Comparison of ENCODE assay signal across 9 mouse cellular contexts in genomic region chr11:60478121-60478520, GRCm38 (mm10). TPM values are rescaled to one million over a fixed set of nuclear protein-coding genes. Genes with fewer than 3 reads are reported as not detected.
DNase-seq lines count a peak whose midpoint lies in the region; ATAC-seq lines count a peak whose summit lies in the region.
"Had no signal": no experiment of that assay in that cellular context is flagged by ENCODE, and none has a peak within 500 bp of the region (broad histone marks: within the 10 kb centered on the region; RNA-seq: fewer than 3 reads in every experiment).

No protein-coding gene starts in this region.

- peak overlapping the region; percentile 52 for H3K4me2 ChIP-seq in heart, embryonic 16.5 days (ENCODE audit: low read depth, low read length)
- H3K4me2 ChIP-seq in embryonic facial prominence, embryonic 14.5 days (ENCODE audit: low read depth, low read length) = peak overlapping the region; percentile 31; the same call in 1 of the 2 replicates
- peak overlapping the region; percentile 49 for H3K4me2 ChIP-seq in lung, embryonic 15.5 days
- no peak overlapping the region for H3K4me2 ChIP-seq in midbrain, embryonic 15.5 days

- H3K4me1 ChIP-seq in heart, embryonic 16.5 days (ENCODE audit: control insufficient read depth, insufficient read depth, low read length) = 0 out of 2 replicates have a peak, but pooled peaks cover 3% of the 10 kb centered on the region
- no peaks in the 10 kb centered on the region for H3K4me1 ChIP-seq in embryonic facial prominence, embryonic 14.5 days (ENCODE audit: control insufficient read depth, insufficient read depth, low read length)
- no peaks in the 10 kb centered on the region for H3K4me1 ChIP-seq in lung, embryonic 15.5 days
- H3K4me1 ChIP-seq in midbrain, embryonic 15.5 days = no peaks in the 10 kb centered on the region

- H3K9ac ChIP-seq in heart, embryonic 16.5 days (ENCODE audit: low read length) = peak overlapping the region; percentile 47; the same call in 1 of the 2 replicates
- 0 out of 2 replicates have a peak overlapping the region, but pooled peaks have one; percentile 30 for H3K9ac ChIP-seq in embryonic facial prominence, embryonic 14.5 days (ENCODE audit: low read depth, low read length)
- H3K9ac ChIP-seq in lung, embryonic 15.5 days = no peak overlapping the region
- no peak overlapping the region for H3K9ac ChIP-seq in midbrain, embryonic 15.5 days

- no peak; the same call in 1 of the 2 replicates for ATAC-seq in heart, embryonic 16.5 days (replicated peaks; ENCODE audit: extremely low read depth, insufficient read depth, low FRiP score)
- no peak for ATAC-seq in embryonic facial prominence, embryonic 14.5 days (ENCODE audit: low read depth)
- ATAC-seq in lung, embryonic 15.5 days (ENCODE audit: borderline replicate concordance, extremely low read depth, low FRiP score, low TSS enrichment) = peak; percentile 56; the same call in 1 of the 2 replicates
- ATAC-seq in frontal cortex, adult (ENCODE audit: low TSS enrichment) = no peak
- ATAC-seq in midbrain, embryonic 15.5 days (replicated peaks) = no peak

- H3K27ac ChIP-seq in heart, embryonic 16.5 days (ENCODE audit: low read length) = no peak overlapping the region
- no peak overlapping the region for H3K27ac ChIP-seq in embryonic facial prominence, embryonic 14.5 days (replicated peaks; ENCODE audit: low read depth, low read length)
- H3K27ac ChIP-seq in lung, embryonic 15.5 days = no peak overlapping the region
- H3K27ac ChIP-seq in midbrain, embryonic 15.5 days = no peak overlapping the region

- no peaks in the 10 kb centered on the region for H3K9me3 ChIP-seq in heart, embryonic 16.5 days (replicated peaks; ENCODE audit: control insufficient read depth, low read length)
- H3K9me3 ChIP-seq in embryonic facial prominence, embryonic 14.5 days (ENCODE audit: control insufficient read depth, low read length) = no peaks in the 10 kb centered on the region
- no peaks in the 10 kb centered on the region for H3K9me3 ChIP-seq in lung, embryonic 15.5 days
- H3K9me3 ChIP-seq in midbrain, embryonic 15.5 days = no peaks in the 10 kb centered on the region

- 26% methylated on average over 17 of the region's 17 CpGs for WGBS in heart, embryonic 16.5 days
- WGBS in embryonic facial prominence, embryonic 14.5 days = 30% methylated on average over 9 of the region's 17 CpGs
- 16% methylated on average over 17 of the region's 17 CpGs for WGBS in lung, embryonic 15.5 days
- WGBS in midbrain, embryonic 15.5 days = 42% methylated on average over 17 of the region's 17 CpGs

- no peaks in the 10 kb centered on the region for H3K36me3 ChIP-seq in heart, embryonic 16.5 days (ENCODE audit: control insufficient read depth, insufficient read depth)
- H3K36me3 ChIP-seq in embryonic facial prominence, embryonic 14.5 days (ENCODE audit: control insufficient read depth, insufficient read depth, low read length) = no peaks in the 10 kb centered on the region
- no peaks in the 10 kb centered on the region for H3K36me3 ChIP-seq in lung, embryonic 15.5 days
- H3K36me3 ChIP-seq in midbrain, embryonic 15.5 days (replicated peaks) = no peaks in the 10 kb centered on the region

- peak overlapping the region; percentile 18; the same call in 1 of the 2 replicates for H3K4me3 ChIP-seq in heart, embryonic 16.5 days (ENCODE audit: low read length)
- H3K4me3 ChIP-seq in embryonic facial prominence, embryonic 14.5 days (ENCODE audit: low read depth, low read length) = no peak overlapping the region
- peak overlapping the region; percentile 16 for H3K4me3 ChIP-seq in lung, embryonic 15.5 days
- no peak overlapping the region for H3K4me3 ChIP-seq in midbrain, embryonic 15.5 days

- DNase-seq in heart, adult 8-10 months (ENCODE audit: low spot score) = no peak
- peak; percentile 86 for DNase-seq in R1 (ENCODE audit: low read depth, low spot score)
- DNase-seq in embryonic facial prominence, embryonic 14.5 days (ENCODE audit: low spot score) = no peak
- no peak for DNase-seq in thymus, postnatal 4 days
- DNase-seq: gastrocnemius, postnatal 36 days had no signal

- no peaks in the 10 kb centered on the region for H3K27me3 ChIP-seq in heart, embryonic 16.5 days (ENCODE audit: control insufficient read depth, insufficient read depth, low read length)
- H3K27me3 ChIP-seq in embryonic facial prominence, embryonic 14.5 days (replicated peaks; ENCODE audit: control insufficient read depth, insufficient read depth, low read length) = no peaks in the 10 kb centered on the region
- H3K27me3 ChIP-seq in lung, embryonic 15.5 days = no peaks in the 10 kb centered on the region
- H3K27me3 ChIP-seq in midbrain, embryonic 15.5 days (replicated peaks) = no peaks in the 10 kb centered on the region

RNA-seq across cellular contexts. Expression of gene Myo15, which starts 9.0 kb away (rescaled TPM):
- polyA plus RNA-seq in heart, embryonic 16.5 days (2015; fragmentation: Nextera tagmentation; extraction: Ambion mirVana) = 0.04 and 0.13 TPM in 2 replicates
- under 1 TPM in 2 of 4 experiments, not detected in 2; 0.03 TPM for total RNA-seq in heart, adult 8-10 months (2022)
- polyA plus RNA-seq in embryonic facial prominence, embryonic 14.5 days (2014; fragmentation: Nextera tagmentation; extraction: Ambion mirVana) = 0.24 and 0.43 TPM in 2 replicates
- 0.05 and 0.09 TPM in 2 replicates for polyA plus RNA-seq in lung, embryonic 15.5 days (2015; fragmentation: Nextera tagmentation; extraction: Ambion mirVana)
- polyA plus RNA-seq in midbrain, embryonic 15.5 days (2015; fragmentation: Nextera tagmentation; extraction: Ambion mirVana) = 0.05 and 0.12 TPM in 2 replicates
- total RNA-seq: gastrocnemius, postnatal 36 days had no signal

RNA-seq across cellular contexts. Expression of gene Drg2, which starts 23.7 kb away (rescaled TPM):
- polyA plus RNA-seq in heart, embryonic 16.5 days (2015; fragmentation: Nextera tagmentation; extraction: Ambion mirVana) = 65.7 and 65.8 TPM in 2 replicates
- total RNA-seq in heart, adult 8-10 months (2022) = 10 to 100 TPM; 27.5 to 33.6 (median 29.6) TPM
- 95.2 and 110 TPM in 2 replicates for polyA plus RNA-seq in embryonic facial prominence, embryonic 14.5 days (2014; fragmentation: Nextera tagmentation; extraction: Ambion mirVana)
- 104 and 106 TPM in 2 replicates for polyA plus RNA-seq in lung, embryonic 15.5 days (2015; fragmentation: Nextera tagmentation; extraction: Ambion mirVana)
- polyA plus RNA-seq in midbrain, embryonic 15.5 days (2015; fragmentation: Nextera tagmentation; extraction: Ambion mirVana) = 97.5 and 101 TPM in 2 replicates

RNA-seq across cellular contexts. Expression of gene Alkbh5, which starts 58.1 kb away (rescaled TPM):
- polyA plus RNA-seq in heart, embryonic 16.5 days (2015; fragmentation: Nextera tagmentation; extraction: Ambion mirVana) = 33.9 and 37.2 TPM in 2 replicates
- 10 to 100 TPM; 81.3 to 88.8 (median 82.6) TPM for total RNA-seq in heart, adult 8-10 months (2022)
- 29.3 and 30.1 TPM in 2 replicates for polyA plus RNA-seq in embryonic facial prominence, embryonic 14.5 days (2014; fragmentation: Nextera tagmentation; extraction: Ambion mirVana)
- polyA plus RNA-seq in lung, embryonic 15.5 days (2015; fragmentation: Nextera tagmentation; extraction: Ambion mirVana) = 31.8 and 38.0 TPM in 2 replicates
- 22.9 and 23.1 TPM in 2 replicates for polyA plus RNA-seq in midbrain, embryonic 15.5 days (2015; fragmentation: Nextera tagmentation; extraction: Ambion mirVana)

RNA-seq across cellular contexts. Expression of gene Atpaf2, which starts 59.9 kb away (rescaled TPM):
- 58.2 and 59.4 TPM in 2 replicates for polyA plus RNA-seq in heart, embryonic 16.5 days (2015; fragmentation: Nextera tagmentation; extraction: Ambion mirVana)
- 10 to 100 TPM; 41.7 to 49.1 (median 43.6) TPM for total RNA-seq in heart, adult 8-10 months (2022)
- polyA plus RNA-seq in embryonic facial prominence, embryonic 14.5 days (2014; fragmentation: Nextera tagmentation; extraction: Ambion mirVana) = 42.9 and 44.0 TPM in 2 replicates
- polyA plus RNA-seq in lung, embryonic 15.5 days (2015; fragmentation: Nextera tagmentation; extraction: Ambion mirVana) = 51.6 and 54.7 TPM in 2 replicates
- 47.5 and 48.9 TPM in 2 replicates for polyA plus RNA-seq in midbrain, embryonic 15.5 days (2015; fragmentation: Nextera tagmentation; extraction: Ambion mirVana)

Comparison
In these comparisons a context has a peak if more than half of its experiments do, and no peak if none do; other contexts are left out.
1. H3K4me3 ChIP-seq: peak in heart, embryonic 16.5 days (single experiment) and lung, embryonic 15.5 days (single experiment); none in embryonic facial prominence, embryonic 14.5 days (single experiment) and midbrain, embryonic 15.5 days (single experiment).
2. H3K9ac ChIP-seq: peak in heart, embryonic 16.5 days (single experiment) and embryonic facial prominence, embryonic 14.5 days (single experiment); none in lung, embryonic 15.5 days (single experiment) and midbrain, embryonic 15.5 days (single experiment).